Mouse (Mus musculus): Measurements from ENCODE around the gene Plppr1. TPM values are rescaled to one million over a fixed set of nuclear protein-coding genes. Genes with fewer than 3 reads are reported as not detected.

The Plppr1 gene
- total and polyA plus RNA-seq, 3 experiments, result not detected

DNA sequence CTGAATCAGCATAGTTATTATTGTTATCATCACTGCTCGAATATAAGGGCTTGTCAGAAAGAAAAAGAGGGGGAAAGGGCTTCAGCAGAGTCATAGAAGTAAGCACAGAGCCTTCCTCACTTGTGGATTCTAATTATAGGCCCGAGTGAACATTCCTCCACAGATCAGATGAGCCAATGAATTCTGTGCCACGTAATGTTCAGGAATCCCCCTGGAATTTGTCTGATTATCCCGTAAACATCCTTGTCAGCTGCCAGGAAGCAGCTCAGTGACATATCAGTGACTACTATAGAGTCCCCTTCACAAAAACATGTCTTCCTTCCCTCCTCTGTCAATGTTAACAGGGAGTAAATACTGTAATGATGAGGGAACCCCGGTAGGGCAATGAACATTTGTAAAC lies 50.9 kb downstream of the Plppr1 start:
- Histone ChIP-seq H3K36me3 (ENCODE audit: control insufficient read depth in 1 of 2, insufficient read depth in 2 of 2, low read length in 2 of 2) (no peaks in the 10 kb centered on the region), H3K27ac (ENCODE audit: control insufficient read depth, low read depth, low read length) (no peak overlapping the region), H3K9ac (ENCODE audit: control insufficient read depth, low read depth, low read length, poor library complexity, severe bottlenecking) (no peak overlapping the region), H3K9me3 (replicated peaks; ENCODE audit: insufficient read depth, low read length) (no peaks in the 10 kb centered on the region), H3K79me2 (ENCODE audit: control insufficient read depth, insufficient read depth, low read length, poor library complexity) (no peaks in the 10 kb centered on the region), H3K4me3 (ENCODE audit: control insufficient read depth in 1 of 2, insufficient read depth in 1 of 2, low read depth in 2 of 2, low read length in 2 of 2) (no peak overlapping the region), H3K4me1 (ENCODE audit: control insufficient read depth in 1 of 2, insufficient read depth in 2 of 2, low read length in 2 of 2) (no peaks in the 10 kb centered on the region), H3K27me3 (ENCODE audit: control insufficient read depth in 1 of 2, insufficient read depth in 2 of 2, low read length in 2 of 2) (no peaks in the 10 kb centered on the region)
- no peak for DNase-seq (ENCODE audit: low read depth, low spot score)
- TF ChIP-seq CTCF (IDR thresholded peaks at IDR 0.05 in 2 of 3, conservative IDR thresholded peaks at IDR 0.05 in 1 of 3; ENCODE audit: control insufficient read depth in 1 of 3, insufficient read depth in 1 of 3, low read depth in 2 of 3, low read length in 3 of 3, poor library complexity in 1 of 3, severe bottlenecking in 1 of 3) (no peak), MEF2A (IDR thresholded peaks at IDR 0.05; ENCODE audit: extremely low read depth, insufficient replicate concordance, low read depth, low read length, poor library complexity, severe bottlenecking) (no peak), NRF1 (IDR thresholded peaks at IDR 0.05; ENCODE audit: insufficient read depth, low read depth, low read length, poor library complexity, severe bottlenecking) (no peak), USF1 (IDR thresholded peaks at IDR 0.05; ENCODE audit: low read depth, low read length) (no peak), ETS1 (IDR thresholded peaks at IDR 0.05; ENCODE audit: low read depth, low read length) (no peak), MAZ (IDR thresholded peaks at IDR 0.05; ENCODE audit: low read depth, low read length) (no peak), MXI1 (IDR thresholded peaks at IDR 0.05; ENCODE audit: low read depth, low read length) (no peak), GATA1 (IDR thresholded peaks at IDR 0.05; ENCODE audit: low read depth, low read length) (no peak), KAT2A (conservative IDR thresholded peaks at IDR 0.05; ENCODE audit: low read depth, low read length) (no peak), ZKSCAN1 (IDR thresholded peaks at IDR 0.05; ENCODE audit: low read depth, low read length) (no peak)

DNA sequence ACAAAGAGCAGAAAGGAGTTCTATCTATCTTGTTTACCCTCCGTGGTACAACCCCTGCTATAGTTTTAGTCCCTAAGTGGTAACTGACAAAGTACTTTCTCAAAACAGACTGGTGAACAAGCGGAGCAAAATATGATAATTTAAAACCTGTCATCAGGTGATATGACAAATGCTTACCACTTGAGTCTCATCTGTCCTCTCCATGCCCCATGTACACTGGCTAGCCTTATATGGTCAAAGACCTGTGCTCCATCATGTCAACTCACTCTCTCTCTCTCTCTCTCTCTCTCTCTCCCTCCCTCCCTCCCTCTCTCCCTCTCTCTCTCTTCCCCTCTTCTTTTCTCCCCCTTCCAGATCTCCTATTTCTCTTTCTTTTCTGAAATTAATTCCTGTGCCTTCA lies 59.8 kb downstream of the Plppr1 start:
- TF ChIP-seq GABPA (IDR thresholded peaks at IDR 0.05; ENCODE audit: low read depth, low read length) (no peak), BHLHE40 (IDR thresholded peaks at IDR 0.05; ENCODE audit: borderline replicate concordance, low read depth, low read length) (no peak), POLR2AphosphoS5 (IDR thresholded peaks at IDR 0.05; ENCODE audit: borderline replicate concordance, low read depth, low read length) (no peak)
- Histone ChIP-seq H3K27ac (ENCODE audit: control insufficient read depth, low read depth, low read length) (no peak overlapping the region), H3K4me1 (ENCODE audit: control insufficient read depth in 1 of 2, insufficient read depth in 2 of 2, low read length in 2 of 2) (no peaks in the 10 kb centered on the region), H3K36me3 (ENCODE audit: control insufficient read depth in 1 of 2, insufficient read depth in 2 of 2, low read length in 2 of 2) (no peaks in the 10 kb centered on the region), H3K9ac (ENCODE audit: control insufficient read depth, low read depth, low read length, poor library complexity, severe bottlenecking) (no peak overlapping the region), H3K79me2 (ENCODE audit: control insufficient read depth, insufficient read depth, low read length, poor library complexity) (no peaks in the 10 kb centered on the region), H3K4me3 (ENCODE audit: control insufficient read depth in 1 of 2, insufficient read depth in 1 of 2, low read depth in 2 of 2, low read length in 2 of 2) (no peak overlapping the region), H3K27me3 (ENCODE audit: control insufficient read depth in 1 of 2, insufficient read depth in 2 of 2, low read length in 2 of 2) (no peaks in the 10 kb centered on the region; a peak in 1 of 4 replicates), H3K9me3 (replicated peaks; ENCODE audit: insufficient read depth, low read length) (no peaks in the 10 kb centered on the region)
- DNase-seq (ENCODE audit: low read depth, low spot score), result no peak

DNA sequence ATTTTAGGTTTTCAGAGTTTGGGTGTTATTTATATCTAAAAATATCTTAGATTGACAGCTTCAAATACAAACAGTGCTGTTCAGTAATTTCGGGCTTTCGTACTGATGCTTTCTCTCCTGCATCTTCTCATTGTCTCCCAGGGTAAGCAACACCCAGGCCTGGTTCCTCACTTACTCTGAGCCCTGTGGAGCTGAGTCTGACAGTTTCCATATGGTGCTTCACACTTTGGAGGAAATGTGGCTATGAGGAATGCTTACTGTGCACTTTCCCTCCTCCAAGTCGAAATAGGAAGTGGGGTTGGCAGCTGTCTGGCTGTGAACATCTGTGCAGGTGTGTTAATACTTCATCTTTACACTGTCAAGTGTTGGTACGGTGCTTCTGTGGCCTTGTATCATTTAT lies 85.7 kb downstream of the Plppr1 start:
- DNase-seq (ENCODE audit: low read depth, low spot score), result no peak
- Histone ChIP-seq H3K79me2 (ENCODE audit: control insufficient read depth, insufficient read depth, low read length, poor library complexity) (no peaks in the 10 kb centered on the region), H3K27me3 (ENCODE audit: control insufficient read depth in 1 of 2, insufficient read depth in 2 of 2, low read length in 2 of 2) (no peaks in the 10 kb centered on the region), H3K27ac (ENCODE audit: control insufficient read depth, low read depth, low read length) (no peak overlapping the region), H3K9me3 (replicated peaks; ENCODE audit: insufficient read depth, low read length) (no peaks in the 10 kb centered on the region), H3K4me3 (ENCODE audit: control insufficient read depth in 1 of 2, insufficient read depth in 1 of 2, low read depth in 2 of 2, low read length in 2 of 2) (no peak overlapping the region), H3K4me1 (ENCODE audit: control insufficient read depth in 1 of 2, insufficient read depth in 2 of 2, low read length in 2 of 2) (no peaks in the 10 kb centered on the region), H3K36me3 (ENCODE audit: control insufficient read depth in 1 of 2, insufficient read depth in 2 of 2, low read length in 2 of 2) (no peaks in the 10 kb centered on the region), H3K9ac (ENCODE audit: control insufficient read depth, low read depth, low read length, poor library complexity, severe bottlenecking) (no peak overlapping the region)
- no peak for TF ChIP-seq SIN3A (IDR thresholded peaks at IDR 0.05; ENCODE audit: low read length)
- TF ChIP-seq NELFE (IDR thresholded peaks at IDR 0.05; ENCODE audit: low read depth, low read length), result no peak
- no peak for TF ChIP-seq E2F4 (IDR thresholded peaks at IDR 0.05; ENCODE audit: borderline replicate concordance, low read depth, low read length)
- TF ChIP-seq SMC3 (IDR thresholded peaks at IDR 0.05; ENCODE audit: low read depth, low read length), result no peak
- no peak for TF ChIP-seq USF2 (IDR thresholded peaks at IDR 0.05; ENCODE audit: borderline replicate concordance in 1 of 2, insufficient read depth in 1 of 2, low read depth in 1 of 2, low read length in 2 of 2)
- no peak for TF ChIP-seq USF1 (IDR thresholded peaks at IDR 0.05; ENCODE audit: low read depth, low read length)
- no peak for TF ChIP-seq JUND (IDR thresholded peaks at IDR 0.05; ENCODE audit: low read depth, low read length)
- TF ChIP-seq ZNF384 (IDR thresholded peaks at IDR 0.05; ENCODE audit: low read depth, low read length), result no peak
- no peak for TF ChIP-seq ETS1 (IDR thresholded peaks at IDR 0.05; ENCODE audit: low read depth, low read length)
- no peak for TF ChIP-seq MAX (IDR thresholded peaks at IDR 0.05; ENCODE audit: low read length)
- TF ChIP-seq EP300 (IDR thresholded peaks at IDR 0.05; ENCODE audit: low read depth in 1 of 2, low read length in 2 of 2), result no peak
- no peak for TF ChIP-seq KAT2A (conservative IDR thresholded peaks at IDR 0.05; ENCODE audit: low read depth, low read length)
- no peak for TF ChIP-seq RCOR1 (IDR thresholded peaks at IDR 0.05; ENCODE audit: low read depth, low read length)

All from MEL (cell line).